Mouse (Mus musculus) cerebellum, adult 8-10 months (tissue): ENCODE measurements at regions not wholly inside any gene's neighbourhood (a gene's known extent, or its start where the extent isn't known, plus 50 kb on each side); places are given as distances from the start of the nearest gene placed in this dataset.

ENCODE experiments used
- DNase-seq: peaks from one replicate; pipeline ENCODE4 v3.0.0; 2022

DNA sequence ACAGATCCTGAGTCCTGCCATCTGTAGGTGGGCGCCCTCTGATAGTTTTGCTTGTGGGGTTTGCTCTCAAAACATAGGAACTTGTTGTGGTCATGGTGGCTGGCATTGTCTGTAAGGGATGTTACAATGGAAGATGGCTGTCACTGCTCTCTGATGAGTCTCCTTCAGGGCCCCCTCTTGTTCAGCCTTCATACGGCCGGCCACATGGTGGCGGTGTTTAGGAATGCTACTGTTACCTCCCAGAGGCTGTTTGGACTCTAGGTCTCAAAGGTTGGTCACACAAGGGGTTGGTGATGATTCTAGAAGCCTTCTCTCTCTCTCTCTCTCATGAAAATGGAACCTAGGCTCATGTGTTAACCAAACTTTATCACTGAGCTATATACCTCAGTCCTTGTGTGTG, 137.0 kb downstream of the Nufip1 start:
- no peak for DNase-seq

DNA sequence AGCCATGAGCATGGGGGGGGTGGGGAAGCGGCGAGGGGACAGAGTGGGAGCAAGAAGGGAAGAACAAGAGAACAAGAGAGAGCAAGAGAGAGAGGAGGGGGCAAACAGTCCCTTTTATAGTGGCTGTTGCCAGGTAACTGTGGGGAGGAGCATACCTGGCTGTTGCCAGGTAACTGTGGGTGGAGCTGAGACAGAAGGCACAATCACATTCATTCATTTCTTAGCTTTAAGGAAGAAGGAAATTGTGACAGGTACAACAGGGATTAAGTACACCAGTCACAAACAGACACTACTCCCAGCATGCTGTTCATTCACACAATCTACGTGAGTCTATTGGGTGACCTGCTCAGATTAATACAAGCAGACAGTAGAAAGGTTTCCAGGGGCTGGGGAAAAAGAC, 143.2 kb downstream of the Nufip1 start:
- DNase-seq, result no peak

DNA sequence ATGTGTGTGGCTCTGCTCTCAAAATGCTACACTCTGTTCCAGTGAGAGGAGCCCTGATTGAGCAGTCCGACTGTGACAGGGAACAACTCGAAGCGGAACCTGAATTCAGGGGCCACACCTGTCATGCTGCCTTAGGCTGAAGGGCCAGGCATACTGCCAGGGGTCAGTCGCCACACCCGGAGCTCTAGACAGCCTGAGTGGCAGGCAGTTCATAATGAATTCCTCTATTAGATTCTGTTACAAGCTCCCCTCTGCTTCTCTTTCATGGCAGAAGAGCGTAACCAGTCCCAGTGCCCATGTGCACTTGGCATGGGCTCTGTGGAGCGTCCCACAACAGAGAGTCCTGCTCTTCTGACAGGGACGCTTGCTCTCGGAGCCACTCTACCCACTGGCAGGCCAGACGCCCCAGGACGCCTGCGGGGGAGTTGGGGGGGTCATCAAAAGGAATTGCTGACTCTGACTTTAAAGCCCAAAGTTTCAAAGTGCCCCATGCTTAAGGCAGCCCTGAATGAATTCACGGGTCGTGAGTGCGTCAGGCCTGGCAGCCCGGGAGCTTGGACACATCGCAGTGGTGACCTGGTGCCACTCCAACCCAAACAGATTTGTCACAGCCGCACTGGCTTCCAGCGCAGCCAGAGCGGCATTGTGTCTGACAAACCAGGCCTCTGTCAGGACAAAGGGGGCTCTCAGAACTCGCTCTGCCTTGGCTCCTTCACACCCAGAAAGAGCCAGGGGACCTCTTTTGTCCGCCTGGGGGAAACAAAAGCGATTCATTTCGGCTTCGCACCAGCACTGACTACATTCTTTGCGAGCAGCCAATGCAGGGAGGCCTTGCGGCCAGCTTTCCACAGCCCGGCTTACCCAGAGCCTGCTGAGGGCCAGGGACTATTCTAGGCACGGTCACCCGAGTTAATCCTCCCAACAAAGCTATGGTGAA, 144.1 kb downstream of the Nufip1 start:
- peak; percentile 33 for DNase-seq

DNA sequence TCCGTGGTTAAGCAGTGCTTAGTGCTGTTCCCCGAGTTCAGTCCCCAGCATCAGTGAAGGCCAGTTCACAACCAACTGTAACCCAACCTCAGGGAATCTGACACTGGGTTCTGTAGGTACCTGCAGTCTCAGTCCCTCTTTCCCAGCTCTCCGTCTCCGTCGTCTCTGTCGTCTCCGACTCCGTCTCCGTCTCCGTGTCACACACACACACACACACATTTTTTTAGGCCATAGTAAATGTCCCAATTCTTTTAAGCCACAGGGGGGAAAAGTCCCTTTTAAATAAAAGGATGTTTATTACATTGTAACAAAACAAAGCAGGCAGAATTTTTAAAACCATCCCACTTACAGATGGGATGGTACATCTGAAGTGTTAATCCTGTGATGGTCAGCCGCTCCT, 145.3 kb downstream of the Nufip1 start:
- DNase-seq, result no peak

DNA sequence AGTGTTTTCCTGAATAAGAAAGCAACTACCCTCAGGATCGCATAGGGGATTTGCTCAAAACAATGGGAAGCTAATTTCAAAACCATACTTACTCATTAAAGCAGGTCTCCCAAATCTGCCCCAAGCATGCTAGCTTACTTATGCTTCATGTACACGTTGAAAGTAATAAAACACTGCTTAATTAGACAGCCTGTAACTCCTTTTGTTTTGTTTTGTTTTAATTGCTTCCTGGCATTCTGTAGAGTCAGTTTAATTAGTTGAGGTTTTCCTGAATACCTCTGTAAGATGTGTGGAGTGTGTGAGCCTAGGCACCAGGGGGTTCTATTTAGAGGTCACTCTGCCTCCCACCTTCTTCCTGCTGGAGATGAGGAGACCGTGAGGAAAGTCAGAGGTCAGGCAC, 147.9 kb downstream of the Nufip1 start:
- no peak for DNase-seq

DNA sequence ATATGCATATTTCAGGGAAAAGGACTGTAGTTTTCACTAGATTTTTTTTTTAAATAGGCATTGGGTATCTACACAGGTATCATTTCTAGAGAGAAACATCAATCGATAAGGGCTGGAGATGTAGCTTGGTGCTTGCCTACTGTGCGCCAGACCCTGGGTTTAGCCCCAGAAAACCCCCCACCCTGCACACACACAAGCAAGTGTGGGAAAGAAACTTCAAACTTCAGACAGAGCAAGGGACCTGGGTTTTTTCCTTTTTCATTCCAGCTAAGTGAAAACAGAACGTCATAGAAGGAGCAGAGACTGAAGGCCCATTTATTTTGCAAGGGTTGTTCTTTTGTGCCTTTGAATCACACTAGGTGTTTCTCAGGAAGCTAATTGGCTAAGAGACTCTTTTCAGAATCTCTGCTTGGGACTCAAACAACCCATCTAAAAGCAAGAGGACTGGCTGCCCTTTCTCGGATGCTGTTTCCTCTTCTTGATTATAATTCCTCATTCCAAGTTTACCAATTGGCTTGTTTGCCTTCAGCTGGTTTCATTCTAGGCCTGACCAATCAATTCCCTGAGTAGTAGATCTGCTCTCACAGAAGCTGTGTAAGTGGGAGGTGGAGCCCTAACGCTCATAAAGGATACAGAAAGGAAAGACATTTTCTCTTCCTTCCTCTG, 150.1 kb downstream of the Nufip1 start:
- no peak for DNase-seq

DNA sequence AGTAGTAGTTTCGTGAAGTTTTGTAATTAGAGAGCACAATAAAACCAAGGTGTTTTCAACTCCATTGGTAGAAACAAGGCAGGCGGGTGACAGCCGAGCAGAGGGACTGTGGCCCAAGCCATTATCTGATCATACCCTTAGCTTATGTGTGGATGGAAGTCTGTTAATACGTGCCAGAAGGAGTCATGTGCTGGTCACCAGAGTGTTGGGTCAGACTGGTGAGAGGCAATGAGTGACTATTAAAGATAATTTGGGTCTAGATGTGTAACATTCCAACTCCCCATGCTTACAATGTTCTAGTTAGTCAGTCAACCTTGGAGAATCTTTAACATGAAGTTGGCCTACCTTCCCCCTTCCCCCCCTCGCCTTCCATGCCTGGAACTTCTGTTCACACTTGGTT, 151.1 kb upstream of the Tsc22d1 start:
- DNase-seq, result no peak

DNA sequence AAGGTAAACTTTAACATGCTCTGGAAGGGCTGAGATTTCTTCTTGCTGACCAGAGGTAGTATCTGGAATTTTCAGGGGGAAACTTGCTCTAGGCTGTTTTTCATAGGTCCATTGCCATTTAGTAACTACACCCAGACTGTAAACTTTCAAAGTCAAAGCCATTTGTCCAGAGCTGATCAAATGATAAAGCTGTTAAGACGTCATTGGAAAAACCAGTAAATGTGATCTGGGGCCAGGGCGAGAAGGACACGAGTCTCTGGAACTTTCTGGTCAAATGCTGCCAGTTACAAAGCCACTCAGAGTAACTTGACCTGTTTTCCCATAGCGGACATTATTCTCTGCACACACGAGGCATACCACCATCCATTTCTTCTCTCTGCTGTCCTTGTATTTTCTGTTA, 148.9 kb upstream of the Tsc22d1 start:
- DNase-seq, result no peak

DNA sequence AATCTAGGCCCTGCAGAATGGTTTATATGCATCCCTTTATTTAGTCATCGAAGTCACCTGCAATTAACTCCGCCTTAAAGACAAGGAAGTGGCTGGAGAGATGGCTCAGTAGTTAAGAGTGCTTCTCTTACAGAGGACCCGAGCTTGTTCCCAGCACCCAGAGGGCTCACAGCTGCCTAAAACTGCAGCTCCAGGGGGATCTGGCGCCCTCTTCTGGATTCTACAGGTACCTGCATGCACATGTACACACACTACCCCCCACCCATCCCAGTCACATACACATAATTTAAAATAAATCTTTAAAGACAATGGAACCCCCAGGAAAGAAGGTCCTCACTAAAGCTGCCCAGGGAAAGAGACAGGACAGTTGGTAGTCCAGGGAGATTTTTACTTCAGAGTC, 148.5 kb upstream of the Tsc22d1 start:
- DNase-seq, result no peak

DNA sequence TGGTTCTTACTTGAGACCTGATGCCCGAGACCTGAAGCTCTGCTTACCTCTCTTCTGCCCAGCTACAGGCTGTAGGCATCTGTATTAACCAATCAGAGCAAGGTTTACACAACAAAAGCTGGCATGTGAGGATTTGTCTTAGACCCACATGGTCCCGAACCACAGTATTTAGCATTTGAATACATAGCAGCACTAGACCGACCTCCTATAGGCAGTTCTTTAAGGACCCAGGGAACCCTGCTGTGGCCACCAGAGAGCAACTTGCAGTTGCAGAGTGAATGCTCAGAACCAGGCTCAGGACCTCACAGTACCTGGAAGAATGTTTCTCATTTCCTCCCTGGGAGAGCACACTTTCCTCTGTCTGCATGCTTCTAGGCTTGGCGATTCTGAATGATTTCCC, 147.7 kb upstream of the Tsc22d1 start:
- DNase-seq, result no peak

DNA sequence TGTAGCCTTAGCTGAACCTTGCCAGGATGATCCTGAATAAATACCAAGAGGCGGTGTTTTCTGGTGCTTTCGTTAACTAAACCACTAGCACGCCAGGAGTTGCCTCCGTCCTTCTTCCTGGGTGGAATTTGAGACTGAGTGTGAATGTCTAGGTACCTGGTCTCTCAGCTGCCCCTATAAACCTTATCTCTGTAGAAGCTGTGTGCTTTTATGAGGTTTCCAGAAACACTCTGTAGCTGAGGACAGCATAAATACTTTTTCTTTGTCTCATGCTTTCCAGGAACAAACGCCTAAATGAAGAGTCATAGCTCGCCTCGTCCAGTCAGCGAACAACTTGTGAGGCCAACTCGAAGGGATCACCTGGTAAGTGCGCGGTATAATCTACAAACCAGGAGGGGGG, 143.6 kb upstream of the Tsc22d1 start:
- no peak for DNase-seq

DNA sequence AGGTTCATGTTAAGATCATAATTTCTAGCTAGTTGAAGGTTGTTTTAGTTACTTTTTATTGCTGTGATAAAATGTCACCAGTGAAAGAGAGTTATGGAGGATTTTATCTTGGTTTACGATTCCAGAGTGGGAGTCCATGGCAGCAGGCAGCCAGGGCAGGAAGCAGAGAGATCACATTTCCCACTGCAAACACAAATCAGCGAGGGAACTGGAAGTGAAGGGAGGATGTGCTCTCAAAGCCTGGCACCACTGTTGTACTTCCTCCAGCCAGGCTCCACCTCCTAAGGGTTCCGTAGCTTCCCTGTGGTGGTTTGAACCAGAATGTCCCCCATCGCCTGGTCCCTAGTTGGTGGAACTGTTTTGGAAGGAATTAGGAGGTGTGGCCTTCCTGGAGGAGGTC, 141.9 kb upstream of the Tsc22d1 start:
- DNase-seq, result no peak

DNA sequence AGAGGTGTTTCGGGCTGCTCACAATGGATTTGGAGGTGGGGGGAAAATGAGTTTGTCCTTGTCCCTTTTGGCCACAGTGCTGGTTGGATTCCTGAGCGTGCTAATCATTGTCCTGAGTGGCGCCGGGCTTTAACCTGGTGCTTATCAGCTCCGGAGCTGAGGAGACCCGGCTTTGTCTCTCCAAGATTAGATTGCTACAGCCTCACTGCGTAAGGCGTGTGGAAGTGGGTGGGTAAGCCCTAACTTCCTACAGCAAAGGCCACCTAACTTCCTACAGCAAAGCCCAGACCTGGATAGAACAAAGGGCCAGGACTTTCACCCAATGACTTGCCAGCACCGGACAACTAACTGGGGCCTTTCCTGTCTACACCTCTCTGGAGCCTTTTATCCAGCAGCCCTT, 138.1 kb upstream of the Tsc22d1 start:
- no peak for DNase-seq

DNA sequence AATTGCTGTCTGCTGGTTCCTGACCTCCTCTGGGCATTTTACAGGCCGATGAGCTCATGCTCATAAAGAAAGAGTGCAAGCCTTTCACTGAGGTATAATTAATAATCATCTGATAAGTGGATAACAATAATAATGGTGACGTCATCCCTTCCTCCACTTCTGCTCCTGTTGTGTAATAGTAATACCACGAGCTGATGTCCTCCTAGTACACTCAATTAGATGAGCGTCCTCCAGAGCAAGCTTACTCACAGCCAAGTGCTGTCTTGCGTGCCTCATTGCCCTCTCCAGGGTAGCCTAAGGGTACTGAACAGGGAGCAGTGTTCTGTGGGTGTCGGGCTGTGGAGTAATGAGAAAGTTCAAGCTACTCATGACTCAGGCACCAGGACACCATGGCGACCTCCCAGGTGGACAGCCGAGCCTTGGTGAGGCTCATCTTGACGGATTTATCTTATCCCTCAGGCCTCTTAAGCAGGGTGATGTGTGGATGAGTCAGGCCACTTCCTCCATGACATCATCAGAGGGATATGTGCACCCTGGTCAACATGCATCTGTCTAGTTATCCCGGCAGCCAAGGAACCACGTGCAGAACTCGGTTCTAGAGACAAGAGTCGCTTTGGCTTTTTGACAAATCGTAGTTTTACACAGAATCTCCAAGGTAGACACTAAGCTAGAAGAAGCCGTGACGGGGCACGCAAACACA, 135.9 kb upstream of the Tsc22d1 start:
- no peak for DNase-seq

DNA sequence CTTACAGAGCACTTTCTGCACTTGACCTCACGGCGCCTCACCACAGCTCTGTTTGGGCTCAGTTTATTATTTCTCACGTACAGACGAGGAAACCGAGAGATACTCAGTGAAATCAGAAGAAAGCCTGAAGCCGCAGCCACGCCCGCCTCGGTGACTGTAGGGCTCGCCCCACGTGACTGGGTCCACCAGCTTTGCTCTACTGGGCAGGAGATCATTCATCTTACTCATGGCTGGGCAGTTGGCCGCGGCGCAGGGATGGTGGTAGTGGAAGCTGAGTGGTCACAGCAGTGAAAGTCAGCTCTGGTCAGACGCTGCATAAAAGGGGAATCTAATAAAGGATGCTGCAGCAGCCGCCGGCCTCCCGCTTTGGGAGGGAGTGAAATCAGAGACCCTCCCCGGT, 135.2 kb upstream of the Tsc22d1 start:
- no peak for DNase-seq

DNA sequence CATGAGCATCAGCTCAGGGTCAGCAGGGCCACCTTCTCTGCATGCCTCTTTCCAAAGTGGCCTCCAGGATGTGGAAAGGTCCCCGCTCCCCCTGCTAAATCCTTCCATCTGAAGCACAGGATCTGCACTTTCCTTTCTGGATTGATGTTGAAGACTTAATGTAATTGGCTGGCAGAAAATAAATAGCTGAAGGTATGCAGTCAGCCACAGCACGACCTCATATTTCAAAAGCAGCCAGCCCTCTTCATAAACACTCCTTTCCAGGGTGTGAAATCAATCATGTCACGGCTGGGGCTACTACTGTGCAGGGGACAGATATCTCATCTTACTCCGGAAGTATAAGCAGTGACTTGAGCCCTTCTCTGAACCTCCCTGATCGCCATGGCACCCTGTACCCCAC, 132.9 kb upstream of the Tsc22d1 start:
- DNase-seq, result no peak

DNA sequence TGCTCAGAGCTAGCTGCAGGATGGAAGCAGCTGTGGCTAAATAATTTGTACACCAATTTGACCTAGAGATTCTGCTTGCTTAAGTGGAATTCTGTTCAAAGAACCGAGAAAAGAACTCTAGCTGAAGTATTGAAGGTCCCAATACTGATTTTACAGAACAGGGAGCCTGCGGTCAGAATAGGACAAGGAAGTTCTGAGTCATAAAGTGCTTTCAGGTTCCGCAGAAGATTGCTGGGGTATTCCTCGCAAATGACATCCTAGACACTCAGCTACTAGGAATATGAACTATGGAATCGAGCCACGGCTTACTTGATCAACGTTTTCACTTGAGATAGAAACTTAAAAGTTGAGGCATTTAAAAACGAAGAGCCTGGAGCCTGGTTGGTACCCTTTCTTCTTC, 127.0 kb upstream of the Tsc22d1 start:
- no peak for DNase-seq

DNA sequence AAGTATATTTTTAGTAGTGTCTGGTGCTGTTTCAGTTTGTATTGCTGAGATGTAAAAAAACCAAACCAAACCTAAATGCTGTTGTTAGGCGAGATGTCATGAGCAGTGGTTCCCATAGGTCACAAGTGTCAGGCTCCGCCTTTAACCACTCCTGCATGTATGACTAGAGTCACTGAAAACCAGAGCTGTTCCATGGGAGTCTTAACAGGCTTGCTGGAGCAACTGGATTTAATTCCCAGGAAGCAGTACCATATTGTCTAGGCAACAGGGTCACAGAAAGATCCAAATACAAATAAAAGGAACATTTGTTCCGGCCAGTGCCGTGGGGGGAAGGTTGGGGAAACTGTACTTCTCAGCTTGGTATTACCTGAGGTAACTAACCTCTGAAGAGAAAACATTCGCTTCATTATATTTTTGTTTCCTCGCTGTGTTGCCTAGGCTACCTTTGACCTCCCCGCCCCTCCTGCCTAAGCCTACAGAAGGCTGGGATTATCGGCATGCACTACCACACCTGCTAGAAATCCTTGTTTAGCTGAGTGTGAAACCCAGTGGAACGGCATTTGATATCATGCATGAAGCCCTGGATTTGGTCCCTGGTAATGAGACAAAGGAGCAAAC, 124.3 kb upstream of the Tsc22d1 start:
- DNase-seq, result no peak

DNA sequence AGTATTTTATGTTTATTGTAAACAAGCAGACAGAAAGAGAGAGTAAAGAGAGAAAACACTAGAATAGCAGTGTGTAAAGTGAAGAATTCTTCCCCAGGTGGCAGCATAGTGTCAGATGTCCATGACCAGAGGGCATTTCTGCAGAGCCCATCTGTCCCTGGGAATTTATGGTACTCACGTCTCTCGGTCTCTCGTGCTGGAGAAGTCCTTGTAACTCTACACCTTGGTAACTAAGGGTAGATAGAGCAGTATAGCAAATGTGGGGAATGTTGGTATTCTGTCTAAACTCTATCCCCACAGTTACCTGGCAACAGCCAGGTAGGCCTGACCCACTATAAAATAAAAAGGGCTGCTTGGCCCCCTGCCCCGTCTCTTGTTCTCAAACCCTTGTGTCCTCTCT, 122.5 kb upstream of the Tsc22d1 start:
- no peak for DNase-seq

DNA sequence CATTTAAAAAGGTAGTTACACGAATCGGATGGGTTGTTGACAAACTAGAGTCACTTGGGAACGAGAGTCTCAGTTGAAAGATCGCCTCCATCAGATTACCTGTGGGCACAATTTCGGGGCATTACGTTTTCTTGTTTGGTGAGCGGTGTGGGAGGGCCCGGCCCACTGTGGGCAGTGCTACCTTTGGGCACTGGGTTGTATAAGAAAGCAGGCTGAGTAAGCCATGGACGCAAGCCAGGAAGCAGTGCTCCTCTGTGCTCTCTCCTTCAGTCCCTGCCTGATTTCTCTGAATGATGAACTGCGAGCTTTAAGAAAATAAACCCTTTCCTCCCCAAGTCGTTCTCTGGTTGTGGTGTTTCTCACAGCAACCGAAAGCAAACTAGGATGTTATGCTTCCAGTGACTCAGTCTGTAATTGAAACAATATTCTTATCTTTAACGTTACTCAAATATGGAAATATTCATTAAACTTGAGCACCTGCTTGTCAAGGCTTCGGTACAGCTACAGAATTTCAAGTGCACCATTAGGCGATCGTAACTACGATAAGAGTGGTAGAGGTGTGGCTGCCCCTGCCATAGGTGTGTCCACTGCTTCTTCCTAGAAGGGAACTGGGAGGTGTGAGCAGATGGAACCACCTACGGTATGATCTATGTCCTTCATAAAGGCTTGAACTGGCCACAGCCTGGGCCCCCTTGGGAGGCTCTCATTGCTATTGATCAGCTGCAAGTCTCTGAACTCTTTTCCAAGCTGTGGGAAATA, 119.2 kb upstream of the Tsc22d1 start:
- DNase-seq, result no peak

DNA sequence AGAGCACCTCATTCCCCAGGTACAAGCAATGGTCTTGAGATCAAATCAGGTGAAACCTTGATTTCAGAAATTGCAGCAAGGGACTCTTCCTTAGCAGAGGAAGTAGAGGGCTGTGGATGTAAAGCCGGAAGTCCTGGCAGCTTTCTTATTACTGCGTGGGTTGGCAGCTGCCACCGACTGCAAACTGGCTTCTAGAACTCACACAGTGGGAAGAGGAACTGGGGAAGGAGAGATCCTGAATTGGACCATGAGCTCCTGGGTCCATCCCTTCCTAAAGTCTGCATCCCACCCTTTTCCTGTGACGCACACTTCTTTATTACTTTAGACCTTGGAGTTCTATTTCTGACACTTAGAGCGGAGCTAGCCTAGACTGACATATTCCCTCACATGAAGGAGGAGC, 116.9 kb upstream of the Tsc22d1 start:
- no peak for DNase-seq

DNA sequence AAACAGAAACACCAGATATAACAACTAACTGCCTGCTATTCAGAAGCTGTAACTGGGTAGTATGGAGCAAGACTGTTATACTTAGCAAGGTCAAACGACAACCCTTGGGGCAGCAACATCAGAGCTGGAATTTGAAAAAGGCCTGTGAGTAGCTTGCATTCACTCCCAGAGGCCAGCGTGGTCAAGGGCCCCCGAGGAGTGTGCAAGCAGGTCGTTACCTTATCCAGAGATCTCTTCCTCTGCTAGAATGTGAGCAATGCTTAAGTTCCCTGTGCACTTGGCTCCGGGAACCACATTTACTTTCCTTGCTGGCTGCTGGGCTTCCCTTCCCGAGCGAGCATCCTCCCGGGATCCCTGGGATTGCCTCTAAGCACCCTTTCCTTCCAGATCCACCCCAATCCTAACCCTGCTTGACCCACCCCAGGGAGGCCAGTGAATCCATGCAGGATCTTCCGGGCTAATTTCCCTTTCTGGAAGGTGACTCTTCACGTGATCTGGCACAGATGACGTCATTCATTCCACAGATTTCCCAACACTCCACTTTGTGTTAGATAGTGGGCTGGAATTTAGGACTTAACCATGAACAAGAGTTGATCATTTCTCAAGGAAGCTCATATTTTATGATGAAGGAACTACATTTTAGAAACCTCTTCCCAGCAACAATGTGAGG, 112.3 kb upstream of the Tsc22d1 start:
- DNase-seq, result no peak
